Mouse (Mus musculus) hindbrain, embryonic 14.5 days (tissue): ENCODE data around the gene Drg1. TPM values are rescaled to one million over a fixed set of nuclear protein-coding genes. Genes with fewer than 3 reads are reported as not detected.
"Not testable (repeated sequence)": the region's sequence is repeated elsewhere in the genome, so short reads cannot be mapped to it uniquely, and the experiment has no call there.

ENCODE experiments used
- ATAC-seq: fragments of 200-750 bp; cut with Nextera tagmentation; 2 replicates; pipeline ENCODE4 v1.8.0; 2017; ENCODE audit warnings: moderate number of reproducible peaks, mild to moderate bottlenecking, moderate TSS enrichment, moderate library complexity; ENCODE audit not compliant: low FRiP score
- DNase-seq: peaks from one replicate; pipeline ENCODE4 v3.0.0-alpha.2; 2015; ENCODE audit warnings: low spot score
- H3K27ac ChIP-seq: fragments of 300-500 bp; sonication (generic); 2 replicates; pipeline ENCODE4 v1.5.1; 2014; ENCODE audit warnings: mild to moderate bottlenecking, moderate library complexity
- H3K27me3 ChIP-seq: fragments of 300-500 bp; sonication (generic); 2 replicates; pipeline ENCODE4 v1.6.1; 2014; ENCODE audit warnings: mild to moderate bottlenecking, low read length, mixed read lengths; ENCODE audit not compliant: control insufficient read depth, insufficient read depth
- H3K36me3 ChIP-seq: fragments of 300-500 bp; sonication (generic); replicated peaks from 2 replicates; pipeline ENCODE4 v1.6.1; 2014; ENCODE audit not compliant: control insufficient read depth, insufficient read depth
- H3K4me1 ChIP-seq: fragments of 300-500 bp; sonication (generic); replicated peaks from 2 replicates; pipeline ENCODE4 v1.6.1; 2014; ENCODE audit warnings: antibody characterized with exemption, low read length, mixed read lengths; ENCODE audit not compliant: control insufficient read depth, insufficient read depth
- H3K4me2 ChIP-seq: fragments of 300-500 bp; sonication (generic); replicated peaks from 2 replicates; pipeline ENCODE4 v1.6.1; 2014; ENCODE audit warnings: mild to moderate bottlenecking, moderate library complexity
- H3K4me3 ChIP-seq: fragments of 300-500 bp; sonication (generic); replicated peaks from 2 replicates; pipeline ENCODE4 v1.5.1; 2014; ENCODE audit warnings: mild to moderate bottlenecking, low read length
- H3K9ac ChIP-seq: fragments of 300-500 bp; sonication (generic); 2 replicates; pipeline ENCODE4 v1.6.1; 2014
- H3K9me3 ChIP-seq: fragments of 300-500 bp; sonication (generic); 2 replicates; pipeline ENCODE4 v1.6.1; 2016; ENCODE audit warnings: low read length; ENCODE audit not compliant: control insufficient read depth
- WGBS: fragments of 180-500 bp; shearing (Covaris S2); extraction: QIAGEN DNeasy Blood & Tissue Kit; methylation state at CpG from one replicate; pipeline ENCODE4 v1.1.7; 2014; 5-methylcytosine and 5-hydroxymethylcytosine counted together
- polyA plus RNA-seq: library from polyadenylated mRNA; unstranded; fragments of >200 nt; fragmentation: Nextera tagmentation; extraction: Ambion mirVana; gene quantifications from 2 replicates; pipeline ENCODE4 v1.2.1, GENCODE M21; 2014

The Drg1 gene
- polyA plus RNA-seq, 1 experiment from 2014 or later = 216 TPM

DNA sequence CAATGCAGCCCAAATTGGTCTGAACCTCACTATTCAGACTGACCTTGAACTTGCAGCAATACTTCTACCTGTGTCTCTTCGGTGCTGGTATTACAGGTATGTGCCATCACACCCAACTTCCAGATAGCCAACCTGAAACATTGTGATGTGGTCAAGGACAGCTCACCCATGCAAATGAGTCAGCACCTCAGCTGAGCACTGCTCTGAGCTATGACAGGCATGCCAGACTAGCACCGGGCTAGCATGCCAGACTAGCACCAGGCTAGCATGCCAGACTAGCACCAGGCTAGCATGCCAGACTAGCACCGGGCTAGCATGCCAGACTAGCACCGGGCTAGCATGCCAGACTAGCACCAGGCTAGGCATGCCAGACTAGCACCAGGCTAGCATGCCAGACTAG, 114.9 kb downstream of the Drg1 start:
- peaks cover 16% of the 10 kb centered on the region for H3K9me3 ChIP-seq
- ATAC-seq = peak; percentile 32; the same call in 1 of the 2 replicates
- not testable (repeated sequence) for H3K36me3 ChIP-seq, H3K4me2 ChIP-seq, H3K4me3 ChIP-seq, H3K9ac ChIP-seq, H3K4me1 ChIP-seq, H3K27ac ChIP-seq, H3K27me3 ChIP-seq, DNase-seq
- WGBS = 91% methylated on average over 4 of the region's 4 CpGs

DNA sequence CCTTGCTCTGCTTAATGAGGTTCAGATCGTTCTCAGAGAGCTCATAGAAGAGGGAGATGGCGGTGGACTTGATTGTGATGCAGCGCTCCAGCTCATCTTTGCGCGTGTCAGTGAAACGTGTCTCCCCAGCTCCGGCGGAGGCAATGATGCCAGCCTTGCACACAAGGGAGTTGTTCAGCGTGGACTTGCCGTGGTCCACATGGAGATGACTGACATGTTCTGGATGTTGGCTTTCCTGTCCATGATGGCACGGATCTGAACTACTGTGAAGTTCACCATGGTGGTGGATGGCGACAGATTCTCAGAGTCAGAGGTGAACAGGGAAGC, 115.6 kb downstream of the Drg1 start:
- peaks cover 16% of the 10 kb centered on the region for H3K9me3 ChIP-seq
- not testable (repeated sequence) for DNase-seq, H3K9ac ChIP-seq, H3K4me1 ChIP-seq, H3K27ac ChIP-seq, H3K4me2 ChIP-seq, H3K27me3 ChIP-seq, H3K4me3 ChIP-seq, H3K36me3 ChIP-seq, ATAC-seq
- WGBS = 98% methylated on average over 12 of the region's 12 CpGs

GRCm38 (mm10) chr11:3150003-3150676, 116.1 kb downstream of the Drg1 start:
- 97% methylated on average over 23 of the region's 24 CpGs for WGBS
- H3K4me3 ChIP-seq, H3K4me2 ChIP-seq, H3K27me3 ChIP-seq, DNase-seq, ATAC-seq, H3K27ac ChIP-seq, H3K36me3 ChIP-seq, H3K9ac ChIP-seq, H3K4me1 ChIP-seq: not testable (repeated sequence)
- H3K9me3 ChIP-seq = peaks cover 16% of the 10 kb centered on the region

GRCm38 (mm10) chr11:3149471-3149870, 116.7 kb downstream of the Drg1 start:
- ATAC-seq, H3K4me1 ChIP-seq, H3K27me3 ChIP-seq, H3K27ac ChIP-seq, H3K36me3 ChIP-seq, H3K4me3 ChIP-seq, H3K9ac ChIP-seq, H3K4me2 ChIP-seq, DNase-seq: not testable (repeated sequence)
- WGBS = 97% methylated on average over 4 of the region's 4 CpGs
- H3K9me3 ChIP-seq = peaks cover 16% of the 10 kb centered on the region

DNA sequence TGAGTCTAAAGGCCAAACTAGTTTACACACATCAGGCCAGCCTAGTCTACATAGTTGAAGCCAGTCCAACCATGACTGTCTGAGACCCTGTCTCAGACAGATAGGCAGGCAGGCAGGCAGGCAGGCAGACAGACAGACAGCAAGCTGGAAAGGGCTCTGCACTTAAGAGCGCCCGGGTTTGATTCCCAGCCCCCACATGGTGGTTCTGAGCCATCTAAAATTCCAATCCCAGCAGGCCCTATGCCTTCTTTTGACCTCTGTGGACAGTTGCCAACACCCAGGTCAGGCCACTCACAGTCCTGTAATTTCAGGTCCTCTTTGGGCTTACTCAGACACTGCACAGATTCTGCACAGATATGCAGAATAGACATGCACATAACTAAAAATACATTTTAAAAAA, 119.4 kb downstream of the Drg1 start:
- not testable (repeated sequence) for H3K9ac ChIP-seq, H3K27me3 ChIP-seq, H3K27ac ChIP-seq, DNase-seq, H3K4me2 ChIP-seq, ATAC-seq, H3K36me3 ChIP-seq, H3K4me3 ChIP-seq, H3K4me1 ChIP-seq
- peaks cover 12% of the 10 kb centered on the region for H3K9me3 ChIP-seq
- WGBS = 74% methylated on average over 2 of the region's 2 CpGs

DNA sequence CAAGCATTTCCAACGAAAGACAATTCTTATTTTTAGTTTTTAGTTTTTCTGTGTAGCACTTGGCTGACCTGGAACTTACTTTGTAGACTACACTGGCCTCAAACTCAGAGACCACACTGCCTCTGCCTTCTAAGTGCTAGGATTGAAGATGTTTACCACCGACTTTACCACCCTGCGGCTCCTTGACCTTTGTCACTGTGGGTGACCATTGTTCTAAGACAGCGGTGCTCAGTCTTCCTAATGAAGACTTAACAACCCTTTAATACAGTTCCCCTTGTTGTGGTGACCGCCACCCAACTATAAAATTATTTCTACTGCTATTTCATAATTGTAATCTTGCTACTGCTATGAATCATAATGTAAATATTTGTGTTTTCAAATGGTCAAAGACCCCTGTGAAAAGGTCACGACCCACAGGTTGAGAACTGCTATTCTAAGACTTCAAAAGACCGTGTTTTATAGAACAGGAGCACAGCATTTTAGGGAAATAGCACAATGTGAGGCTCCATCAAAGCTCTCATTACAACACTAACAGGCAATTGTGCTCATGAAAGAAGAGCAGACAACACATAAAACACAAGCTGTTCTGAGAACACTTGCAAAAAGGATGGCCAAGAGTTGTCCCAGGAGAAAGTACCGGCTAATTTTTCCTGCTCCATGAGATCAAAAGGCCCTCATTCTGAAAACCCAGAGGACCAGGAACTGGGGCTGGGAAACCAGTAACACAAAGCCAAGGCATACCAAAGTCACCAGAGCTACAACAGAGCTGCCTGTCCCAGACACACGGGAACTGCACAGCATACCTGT, 120.7 kb downstream of the Drg1 start:
- not testable (repeated sequence) for H3K4me3 ChIP-seq, H3K27ac ChIP-seq, H3K4me1 ChIP-seq, DNase-seq, H3K27me3 ChIP-seq, ATAC-seq, H3K36me3 ChIP-seq, H3K9ac ChIP-seq, H3K4me2 ChIP-seq
- WGBS = 77% methylated on average over 7 of the region's 9 CpGs
- peaks cover 12% of the 10 kb centered on the region for H3K9me3 ChIP-seq

DNA sequence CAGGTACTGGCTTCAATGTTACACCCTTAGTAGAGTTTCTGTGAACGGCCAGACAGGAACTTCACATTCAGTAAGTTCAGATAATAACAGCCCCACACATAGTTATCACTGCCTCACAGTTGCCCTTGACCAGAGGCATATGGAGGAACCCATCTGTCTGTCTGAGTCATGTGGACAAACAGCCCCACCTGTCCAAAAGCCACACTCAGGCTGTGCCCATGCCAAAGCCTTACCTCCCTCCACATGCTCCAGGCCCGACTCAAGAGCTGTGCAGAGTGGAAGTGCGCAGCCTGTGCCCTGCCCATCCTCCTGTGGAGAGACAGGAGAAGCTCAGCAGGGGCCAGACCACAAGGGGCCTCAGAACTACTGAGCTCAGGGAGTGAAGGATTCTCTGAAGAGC, 122.2 kb downstream of the Drg1 start:
- H3K36me3 ChIP-seq, H3K4me1 ChIP-seq, ATAC-seq, DNase-seq, H3K27ac ChIP-seq, H3K4me2 ChIP-seq, H3K9me3 ChIP-seq, H3K4me3 ChIP-seq, H3K27me3 ChIP-seq, H3K9ac ChIP-seq: not testable (repeated sequence)
- 77% methylated on average over 3 of the region's 3 CpGs for WGBS

- WGBS = 92% methylated on average over 4 of the region's 5 CpGs
- peak; percentile 68 for ATAC-seq
- not testable (repeated sequence) for H3K27ac ChIP-seq, H3K4me2 ChIP-seq, DNase-seq, H3K36me3 ChIP-seq, H3K27me3 ChIP-seq, H3K4me1 ChIP-seq, H3K4me3 ChIP-seq, H3K9ac ChIP-seq
- peaks cover 13% of the 10 kb centered on the region for H3K9me3 ChIP-seq
These were observed 123.8 kb downstream of the Drg1 start for GRCm38 (mm10) chr11:3142413-3142812.

- ATAC-seq, H3K4me2 ChIP-seq, H3K4me3 ChIP-seq, H3K36me3 ChIP-seq, DNase-seq, H3K9ac ChIP-seq, H3K4me1 ChIP-seq, H3K27me3 ChIP-seq, H3K27ac ChIP-seq: not testable (repeated sequence)
- H3K9me3 ChIP-seq = peaks cover 16% of the 10 kb centered on the region
These were observed 125.2 kb downstream of the Drg1 start for GRCm38 (mm10) chr11:3140967-3141535.
